ENCODE assay signal across 11 mouse cellular contexts in the genomic region with DNA sequence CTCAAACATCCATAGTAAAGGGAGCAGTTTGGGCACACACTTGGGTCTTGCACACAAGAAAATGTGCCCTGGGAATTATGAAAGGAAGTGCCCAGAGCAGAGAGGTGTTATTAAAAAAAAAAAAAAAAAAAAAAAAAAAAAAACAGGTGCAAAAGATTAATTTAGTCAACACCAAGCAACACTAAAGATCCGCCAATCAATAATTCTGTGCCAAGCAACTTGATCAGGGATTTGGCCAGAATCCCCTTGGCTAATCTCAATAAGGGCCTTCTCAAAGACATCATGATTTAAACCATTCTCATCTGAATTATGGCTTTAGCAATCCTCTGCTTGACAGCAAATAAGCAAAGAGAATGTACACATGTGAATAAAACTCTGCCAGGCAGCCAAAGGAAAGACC. TPM values are rescaled to one million over a fixed set of nuclear protein-coding genes. Genes with fewer than 3 reads are reported as not detected.
DNase-seq lines count a peak whose midpoint lies in the region; ATAC-seq and TF ChIP-seq lines count a peak whose summit lies in the region.
"Had no signal": no experiment of that assay in that cellular context is flagged by ENCODE, and none has a peak within 500 bp of the region (broad histone marks: within the 10 kb centered on the region; RNA-seq: fewer than 3 reads in every experiment).

No protein-coding gene starts in this region.

- H3K4me1 ChIP-seq in hindbrain, embryonic 10.5 days (replicated peaks): peaks cover 40% of the 10 kb centered on the region
- no peaks in the 10 kb centered on the region for H3K4me1 ChIP-seq in hindbrain, embryonic 11.5 days (replicated peaks; ENCODE audit: control insufficient read depth, insufficient read depth, low read length)
- peaks cover 63% of the 10 kb centered on the region for H3K4me1 ChIP-seq in G1E (ENCODE audit: insufficient read depth, low read depth, low read length)
- peaks cover 17% of the 10 kb centered on the region for H3K4me1 ChIP-seq in embryonic facial prominence, embryonic 14.5 days (ENCODE audit: control insufficient read depth, insufficient read depth, low read length)
- H3K4me1 ChIP-seq in liver, embryonic 16.5 days (ENCODE audit: control insufficient read depth, low read depth, low read length): peaks cover 45% of the 10 kb centered on the region

- H3K4me3 ChIP-seq in hindbrain, embryonic 10.5 days: peak overlapping the region; percentile 88; the same call in 1 of the 2 replicates
- H3K4me3 ChIP-seq in hindbrain, embryonic 11.5 days (ENCODE audit: low read depth, low read length): no peak overlapping the region
- H3K4me3 ChIP-seq in G1E (ENCODE audit: low read depth, low read length): peak overlapping the region; percentile 98
- 0 out of 2 replicates have a peak overlapping the region, but pooled peaks have one; percentile 95 for H3K4me3 ChIP-seq in embryonic facial prominence, embryonic 14.5 days (ENCODE audit: low read depth, low read length)
- peak overlapping the region; percentile 40 for H3K4me3 ChIP-seq in liver, embryonic 16.5 days (ENCODE audit: low read depth, low read length)
- H3K4me3 ChIP-seq: limb, embryonic 15.5 days had no signal

- no peaks in the 10 kb centered on the region for H3K27me3 ChIP-seq in hindbrain, embryonic 10.5 days (ENCODE audit: insufficient read depth, poor library complexity, severe bottlenecking)
- no peaks in the 10 kb centered on the region for H3K27me3 ChIP-seq in hindbrain, embryonic 11.5 days (ENCODE audit: control insufficient read depth, insufficient read depth, low read length)
- no peaks in the 10 kb centered on the region for H3K27me3 ChIP-seq in G1E (ENCODE audit: insufficient read depth, low read length)
- H3K27me3 ChIP-seq in embryonic facial prominence, embryonic 14.5 days (replicated peaks; ENCODE audit: control insufficient read depth, insufficient read depth, low read length): no peaks in the 10 kb centered on the region
- no peaks in the 10 kb centered on the region for H3K27me3 ChIP-seq in liver, embryonic 16.5 days (ENCODE audit: control insufficient read depth, insufficient read depth, low read depth, low read length)
- H3K27me3 ChIP-seq: limb, embryonic 15.5 days had no signal

- H3K9me3 ChIP-seq in hindbrain, embryonic 10.5 days: no peaks in the 10 kb centered on the region
- H3K9me3 ChIP-seq in hindbrain, embryonic 11.5 days (ENCODE audit: control insufficient read depth, low read length): no peaks in the 10 kb centered on the region
- H3K9me3 ChIP-seq in G1E (replicated peaks): no peaks in the 10 kb centered on the region
- H3K9me3 ChIP-seq in embryonic facial prominence, embryonic 14.5 days (ENCODE audit: control insufficient read depth, low read length): no peaks in the 10 kb centered on the region
- H3K9me3 ChIP-seq in liver, embryonic 16.5 days (replicated peaks; ENCODE audit: control insufficient read depth, low read length): no peaks in the 10 kb centered on the region
- H3K9me3 ChIP-seq: limb, embryonic 15.5 days had no signal

- WGBS in hindbrain, embryonic 10.5 days: 79% methylated on average over 1 of the region's 1 CpGs
- WGBS in hindbrain, embryonic 11.5 days: 87% methylated on average over 1 of the region's 1 CpGs
- 74% methylated on average over 1 of the region's 1 CpGs for WGBS in embryonic facial prominence, embryonic 14.5 days
- WGBS in liver, embryonic 16.5 days (ENCODE audit: insufficient replicate concordance): 91% methylated on average over 1 of the region's 1 CpGs

- no peaks in the 10 kb centered on the region for H3K36me3 ChIP-seq in hindbrain, embryonic 10.5 days
- H3K36me3 ChIP-seq in hindbrain, embryonic 11.5 days (ENCODE audit: control insufficient read depth, insufficient read depth, low read length): no peaks in the 10 kb centered on the region
- peaks cover 30% of the 10 kb centered on the region for H3K36me3 ChIP-seq in G1E (replicated peaks)
- H3K36me3 ChIP-seq in embryonic facial prominence, embryonic 14.5 days (ENCODE audit: control insufficient read depth, insufficient read depth, low read length): no peaks in the 10 kb centered on the region
- no peaks in the 10 kb centered on the region for H3K36me3 ChIP-seq in liver, embryonic 16.5 days (ENCODE audit: control insufficient read depth, insufficient read depth)
- H3K36me3 ChIP-seq: limb, embryonic 15.5 days had no signal

- no peak for DNase-seq in hindbrain, embryonic 10.5 days (ENCODE audit: low spot score)
- DNase-seq in hindbrain, embryonic 11.5 days (ENCODE audit: low spot score): no peak
- no peak for DNase-seq in G1E (ENCODE audit: low spot score)
- DNase-seq in embryonic facial prominence, embryonic 14.5 days (ENCODE audit: low spot score): no peak
- DNase-seq in thymus, postnatal 25 days: no peak
- DNase-seq: adrenal gland, postnatal 36 days; cerebellum, postnatal 25 days; kidney, postnatal 4 days had no signal

- no peak overlapping the region for H3K4me2 ChIP-seq in hindbrain, embryonic 11.5 days (replicated peaks; ENCODE audit: low read depth, low read length)
- H3K4me2 ChIP-seq in embryonic facial prominence, embryonic 14.5 days (ENCODE audit: low read depth, low read length): peak overlapping the region; percentile 91
- peak overlapping the region; percentile 64 for H3K4me2 ChIP-seq in liver, embryonic 16.5 days (ENCODE audit: low read depth, low read length)

- no peak overlapping the region for H3K27ac ChIP-seq in hindbrain, embryonic 10.5 days
- H3K27ac ChIP-seq in hindbrain, embryonic 11.5 days (ENCODE audit: low read depth, low read length): no peak overlapping the region
- H3K27ac ChIP-seq in embryonic facial prominence, embryonic 14.5 days (replicated peaks; ENCODE audit: low read depth, low read length): no peak overlapping the region
- no peak overlapping the region for H3K27ac ChIP-seq in liver, embryonic 16.5 days (ENCODE audit: low read length)
- H3K27ac ChIP-seq: limb, embryonic 15.5 days had no signal

- no peak overlapping the region for H3K9ac ChIP-seq in hindbrain, embryonic 11.5 days (ENCODE audit: low read depth, low read length)
- no peak overlapping the region for H3K9ac ChIP-seq in embryonic facial prominence, embryonic 14.5 days (ENCODE audit: low read depth, low read length)
- no peak overlapping the region for H3K9ac ChIP-seq in liver, embryonic 16.5 days (ENCODE audit: low read depth, low read length)
- H3K9ac ChIP-seq: limb, embryonic 15.5 days had no signal

- ATAC-seq in hindbrain, embryonic 11.5 days (ENCODE audit: low FRiP score): no peak
- no peak for ATAC-seq in G1E (ENCODE audit: extremely low read depth, insufficient number of reproducible peaks, low FRiP score, poor library complexity, severe bottlenecking)
- ATAC-seq in embryonic facial prominence, embryonic 14.5 days (ENCODE audit: low read depth): no peak
- no peak for ATAC-seq in liver, embryonic 16.5 days (ENCODE audit: low read depth)
- ATAC-seq in erythroid progenitor cell, adult 5-6 weeks (replicated peaks; ENCODE audit: low FRiP score, poor library complexity, severe bottlenecking): no peak

- no peak for TF ChIP-seq CTCF in G1E (IDR thresholded peaks at IDR 0.05; ENCODE audit: low read depth, low read length)

RNA-seq across cellular contexts. Expression of gene Aplp2, which starts 2.1 kb away (rescaled TPM):
- polyA plus RNA-seq in hindbrain, embryonic 10.5 days (2016; fragmentation: Nextera tagmentation; extraction: Ambion mirVana): 220 and 243 TPM in 2 replicates
- polyA plus RNA-seq in hindbrain, embryonic 11.5 days (2014; fragmentation: Nextera tagmentation; extraction: Ambion mirVana): 240 and 278 TPM in 2 replicates
- total RNA-seq in G1E (2014; fragmentation: Nextera tagmentation) (721 and 724 TPM in 2 replicates), G1E (2017) (454 and 492 TPM in 2 replicates)
- 65.1 and 79.4 TPM in 2 replicates for polyA plus RNA-seq in G1E (2012)
- polyA plus RNA-seq in embryonic facial prominence, embryonic 14.5 days (2014; fragmentation: Nextera tagmentation; extraction: Ambion mirVana): 277 and 281 TPM in 2 replicates
- polyA plus RNA-seq in liver, embryonic 16.5 days (2015; fragmentation: Nextera tagmentation; extraction: Ambion mirVana): 194 and 198 TPM in 2 replicates
- 268 and 297 TPM in 2 replicates for total RNA-seq in erythroid progenitor cell, adult 5-6 weeks (2015; ENCODE audit: low replicate concordance)
- 307 and 428 TPM in 2 replicates for total RNA-seq in erythroid progenitor cell, adult 5-6 weeks (2017; ENCODE audit: low replicate concordance)
